Mouse (Mus musculus) induced T-regulatory cell, adult 2 months (primary cell): ENCODE data around the gene Loxl1.
A peak's percentile ranks its signal among the peaks of the same experiment; 100 is the strongest.

Experiments used
- DNase-seq: peaks from one replicate; pipeline ENCODE4 v3.0.0-alpha.2; 2012; ENCODE audit warnings: low read depth

Loxl1 gene

GRCm38 (mm10) chr9:58311191-58311910 is 1.6 kb downstream of the Loxl1 start:
- DNase-seq, result no peak

DNA sequence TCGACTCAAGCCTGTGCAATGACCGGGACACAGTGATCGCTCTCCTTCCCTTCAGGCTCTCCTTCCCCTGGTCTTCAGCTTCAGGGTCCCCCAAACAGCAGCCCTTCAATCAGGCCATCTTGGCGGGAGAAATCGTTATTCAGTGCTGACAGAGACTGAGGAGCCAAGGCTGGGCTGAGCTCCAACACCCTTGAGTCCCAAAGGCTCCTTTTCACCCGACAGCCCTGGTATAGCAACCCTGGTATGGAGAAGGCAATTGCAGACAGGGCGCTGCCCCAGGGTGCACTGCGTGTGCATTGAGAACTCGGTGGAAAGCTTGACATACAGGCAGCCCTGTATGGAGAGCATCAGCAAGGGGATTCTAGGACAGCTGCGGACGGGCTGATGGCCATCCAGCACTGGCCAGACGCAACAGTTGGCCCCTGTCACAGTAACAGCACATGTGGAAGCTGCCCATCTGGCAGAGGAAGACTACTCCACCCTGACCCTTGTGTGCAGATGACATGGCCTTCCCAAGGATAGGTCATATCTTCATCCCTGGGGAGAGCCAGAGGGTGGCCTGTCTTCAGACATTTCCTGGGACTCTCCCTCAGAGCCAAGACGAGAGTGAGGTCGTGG is 2.8 kb downstream of the Loxl1 start:
- no peak for DNase-seq

DNA sequence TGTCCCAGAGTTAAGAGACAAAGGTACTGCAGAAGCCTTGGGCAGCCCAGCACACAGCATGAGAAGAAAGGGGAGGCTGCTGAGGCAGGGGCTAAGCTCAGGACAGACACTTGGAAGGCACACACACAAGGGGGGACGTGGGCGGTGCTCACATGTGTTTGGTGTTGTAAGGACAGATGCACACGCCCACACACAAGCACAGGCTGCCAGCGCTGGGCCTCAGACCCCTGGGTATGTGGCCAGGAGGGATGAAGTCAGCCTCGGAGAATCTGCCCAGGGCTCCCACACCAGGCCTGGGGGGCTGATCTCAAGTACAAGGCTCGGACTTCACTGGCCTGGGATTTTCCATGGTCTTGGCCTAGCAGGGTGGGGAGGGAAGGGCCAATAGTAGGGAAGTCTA is 4.6 kb downstream of the Loxl1 start:
- no peak for DNase-seq

DNA sequence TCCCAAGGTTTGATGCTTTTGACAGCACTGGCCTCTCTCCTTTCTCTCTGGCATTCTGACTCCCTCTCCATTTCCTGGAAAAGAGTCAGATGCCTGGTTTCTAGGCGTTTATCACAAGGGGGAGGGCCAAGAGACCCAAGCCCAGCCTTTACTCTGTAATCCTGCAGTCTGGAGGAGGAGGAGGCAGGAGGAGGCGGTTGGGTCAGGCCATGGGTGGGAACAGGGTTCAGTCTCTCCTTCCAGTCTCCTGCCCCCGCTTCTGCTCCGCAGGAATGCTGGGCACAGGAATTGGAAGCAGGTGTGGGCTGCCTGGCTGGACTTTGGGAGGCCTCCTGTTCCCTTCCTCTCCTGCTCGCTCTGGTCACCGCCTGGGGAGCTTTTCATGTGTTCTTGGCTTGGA is 7.3 kb downstream of the Loxl1 start:
- no peak for DNase-seq

DNA sequence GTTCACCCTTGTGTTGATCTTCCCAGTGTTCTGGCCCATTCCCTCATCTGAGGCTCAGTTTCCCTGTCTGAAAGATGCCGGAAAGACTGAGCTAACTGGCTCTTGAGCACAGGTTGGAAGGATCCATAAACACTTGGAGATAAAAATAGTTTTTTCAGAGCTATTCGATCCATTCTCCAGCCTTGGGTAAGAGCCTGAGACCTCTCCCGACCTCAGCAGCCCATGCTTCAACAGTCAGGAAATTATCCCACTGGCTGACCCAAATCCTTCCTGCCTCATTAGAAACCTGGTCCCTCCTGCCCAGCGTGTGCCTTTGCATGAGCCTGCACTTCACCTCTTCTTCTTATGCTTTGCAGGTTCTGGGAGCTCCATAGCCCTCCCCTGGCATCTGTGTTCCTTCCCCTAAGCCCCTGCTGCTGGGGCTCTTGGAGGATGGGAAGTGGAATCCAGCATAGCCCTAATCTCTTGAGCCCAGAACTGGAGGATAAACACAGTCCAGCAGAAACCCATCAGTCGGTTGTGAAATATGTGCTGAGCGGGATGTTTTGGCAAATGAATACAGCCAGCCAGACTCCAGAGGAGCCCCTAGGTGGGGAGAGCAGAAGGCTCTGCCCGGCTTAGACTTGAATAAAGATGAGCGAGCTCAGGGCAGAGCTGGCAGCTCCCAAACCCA is 9.3 kb downstream of the Loxl1 start:
- no peak for DNase-seq

GRCm38 (mm10) chr9:58303115-58303514 is 9.9 kb downstream of the Loxl1 start:
- no peak for DNase-seq

DNA sequence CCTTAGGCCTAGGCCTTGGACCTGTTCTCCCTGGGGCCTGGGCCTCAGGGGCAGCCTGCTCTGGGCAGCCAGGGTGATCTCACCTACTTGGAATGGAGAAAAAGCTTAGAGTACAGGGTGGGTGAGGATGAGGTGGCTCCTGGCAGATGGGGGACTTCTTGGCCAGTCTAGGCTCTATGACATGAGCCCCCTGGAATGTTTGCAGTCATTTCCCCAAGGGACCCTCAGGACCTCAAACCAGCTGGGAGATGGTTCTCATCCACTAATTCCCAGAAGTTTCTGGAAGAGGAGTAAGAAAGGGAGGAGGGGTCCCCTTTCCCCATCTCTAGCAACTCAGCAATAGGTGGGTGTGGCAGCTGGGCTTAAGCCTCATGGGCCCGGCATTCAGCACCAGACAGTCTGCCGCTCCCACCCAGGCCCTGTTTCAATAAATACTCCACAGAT is 13.6 kb downstream of the Loxl1 start:
- no peak for DNase-seq

DNA sequence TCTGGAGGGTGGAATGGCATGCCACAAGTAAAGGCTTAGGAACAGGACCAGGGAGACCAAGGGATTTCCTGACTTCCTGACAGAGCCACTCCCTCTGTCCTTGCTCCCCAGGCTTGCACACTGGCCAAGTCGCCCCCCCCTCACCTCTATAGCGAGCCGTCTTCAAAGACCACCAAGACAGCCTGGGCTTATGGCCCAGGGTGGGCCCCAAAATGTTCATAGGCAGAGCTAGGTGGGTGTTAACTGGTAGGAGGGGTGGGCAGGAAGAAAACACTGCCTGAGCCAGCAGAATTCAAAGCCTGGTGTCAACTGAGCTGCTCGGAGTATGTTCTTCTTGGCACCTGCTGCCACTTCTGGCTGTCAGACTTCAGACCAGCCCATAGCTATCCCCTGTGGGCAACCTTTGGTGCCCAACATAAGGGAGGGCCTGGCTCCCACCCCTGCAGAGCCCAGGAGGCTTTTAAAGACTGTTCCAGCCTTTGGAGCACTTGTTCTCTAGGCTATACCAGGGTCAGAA is 15.0 kb downstream of the Loxl1 start:
- no peak for DNase-seq

DNA sequence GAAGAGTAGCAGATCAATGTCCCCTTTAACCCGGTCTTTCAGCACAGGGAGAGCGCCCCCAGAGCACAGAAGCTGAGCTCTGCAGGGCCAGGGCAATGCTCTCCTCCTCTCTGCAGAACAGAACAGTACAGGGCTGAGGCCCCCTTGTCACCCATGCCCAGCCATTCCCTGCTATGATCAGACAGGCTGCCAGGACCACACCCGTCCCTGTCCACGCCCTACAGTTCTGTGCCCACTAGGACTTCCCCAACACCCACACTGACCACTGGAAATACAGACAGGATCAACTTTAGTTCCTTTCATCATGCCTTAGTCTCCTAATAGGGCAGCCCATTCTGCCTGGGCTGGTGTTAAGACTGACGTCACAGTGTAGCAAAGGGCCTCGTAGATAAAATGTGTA is 15.9 kb downstream of the Loxl1 start:
- no peak for DNase-seq

- DNase-seq, result no peak
These were observed 17.1 kb downstream of the Loxl1 start for GRCm38 (mm10) chr9:58295766-58296361.

GRCm38 (mm10) chr9:58295345-58295744 is 17.6 kb downstream of the Loxl1 start:
- no peak for DNase-seq

DNA sequence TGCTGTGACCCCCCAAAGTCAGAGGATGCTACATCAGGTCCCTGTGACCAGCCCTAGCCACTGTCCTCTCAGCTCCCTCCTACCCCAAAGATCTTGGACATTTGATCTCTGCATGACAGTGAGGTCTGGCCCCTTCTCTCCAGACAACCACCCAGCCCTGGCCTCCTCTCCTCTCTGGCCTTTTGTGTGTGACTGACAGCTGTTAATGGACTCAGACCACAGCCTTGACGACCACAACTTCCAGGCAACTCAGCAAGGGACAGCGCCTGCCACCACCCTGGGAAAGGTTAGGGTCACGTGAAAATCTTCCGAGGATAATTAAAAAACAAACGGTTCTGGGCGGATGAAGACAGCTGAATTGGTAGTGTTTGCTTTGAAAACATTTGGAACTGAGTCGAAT is 18.5 kb downstream of the Loxl1 start:
- DNase-seq, result no peak

- DNase-seq, result no peak
These were observed 23.1 kb downstream of the Loxl1 start for GRCm38 (mm10) chr9:58289901-58290300.

DNA sequence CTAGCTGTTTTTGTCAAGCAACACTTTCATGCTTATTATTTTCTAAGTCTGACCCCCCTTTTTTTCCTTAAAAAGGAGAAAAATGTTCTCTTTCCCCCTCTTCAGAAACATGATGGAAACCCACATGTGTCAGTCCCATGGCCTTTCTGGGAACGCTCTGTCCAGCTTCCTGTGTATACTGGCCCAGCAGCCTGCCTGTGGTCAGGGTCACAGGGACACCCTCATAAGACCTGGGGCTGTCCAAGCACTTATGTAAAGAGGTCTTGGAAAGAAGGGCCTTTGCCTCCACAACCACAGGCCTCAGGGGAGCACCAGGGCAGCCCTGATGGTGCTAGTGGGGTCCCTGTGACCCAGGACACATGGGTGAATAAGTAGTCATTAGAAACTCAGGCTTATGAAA is 23.9 kb downstream of the Loxl1 start:
- no peak for DNase-seq

- DNase-seq, result no peak
These were observed 29.6 kb downstream of the Loxl1 start for GRCm38 (mm10) chr9:58283431-58283830.

DNA sequence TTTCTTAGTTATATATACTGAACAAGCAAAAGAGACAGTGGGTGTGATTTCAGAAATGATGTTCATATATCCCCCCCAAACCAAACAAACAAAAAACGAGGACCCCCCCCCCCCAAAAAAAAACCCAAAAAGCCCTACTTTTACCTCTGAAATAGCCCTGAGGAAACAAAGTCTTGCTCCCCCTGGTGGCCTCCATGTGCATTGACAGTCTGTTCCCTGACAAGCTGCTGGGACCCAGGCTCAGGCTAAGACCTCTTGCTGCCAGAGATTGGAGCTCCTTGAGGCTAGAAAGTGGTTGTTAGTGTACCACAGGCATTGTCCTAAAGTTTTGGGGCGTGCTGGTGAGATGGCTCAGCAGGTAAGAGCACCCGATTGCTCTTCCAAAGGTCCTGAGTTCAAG is 31.4 kb downstream of the Loxl1 start:
- DNase-seq, result peak; percentile 83

- DNase-seq, result peak; percentile 97
These were observed 32.5 kb downstream of the Loxl1 start for GRCm38 (mm10) chr9:58280259-58281109.

- no peak for DNase-seq
These were observed 33.2 kb downstream of the Loxl1 start for GRCm38 (mm10) chr9:58279780-58280179.

- DNase-seq, result no peak
These were observed 33.9 kb downstream of the Loxl1 start for GRCm38 (mm10) chr9:58278821-58279723.

GRCm38 (mm10) chr9:58278313-58278712 is 34.7 kb downstream of the Loxl1 start:
- DNase-seq, result no peak

GRCm38 (mm10) chr9:58276346-58276745 is 36.6 kb downstream of the Loxl1 start:
- DNase-seq, result no peak
